Mouse (Mus musculus) thymus, postnatal 0 days (tissue): Measurements from ENCODE around the gene Ybx2. TPM values are rescaled to one million over a fixed set of nuclear protein-coding genes. Genes with fewer than 3 reads are reported as not detected.
A peak's percentile ranks its signal among the peaks of the same experiment; 100 is the strongest.
"Not testable (repeated sequence)": the region's sequence is repeated elsewhere in the genome, so short reads cannot be mapped to it uniquely, and the experiment has no call there.

Experiments used
- DNase-seq: peaks from one replicate; pipeline ENCODE4 v3.0.0-alpha.2; 2015; ENCODE audit warnings: low spot score
- polyA plus RNA-seq: library from polyadenylated mRNA; unstranded; fragments of >200 nt; fragmentation: Nextera tagmentation; extraction: Ambion mirVana; gene quantifications from 2 replicates; pipeline ENCODE4 v1.2.1, GENCODE M21; 2015

Gene Ybx2
- polyA plus RNA-seq, 1 experiment from 2014 or later: 2.6 TPM

DNA sequence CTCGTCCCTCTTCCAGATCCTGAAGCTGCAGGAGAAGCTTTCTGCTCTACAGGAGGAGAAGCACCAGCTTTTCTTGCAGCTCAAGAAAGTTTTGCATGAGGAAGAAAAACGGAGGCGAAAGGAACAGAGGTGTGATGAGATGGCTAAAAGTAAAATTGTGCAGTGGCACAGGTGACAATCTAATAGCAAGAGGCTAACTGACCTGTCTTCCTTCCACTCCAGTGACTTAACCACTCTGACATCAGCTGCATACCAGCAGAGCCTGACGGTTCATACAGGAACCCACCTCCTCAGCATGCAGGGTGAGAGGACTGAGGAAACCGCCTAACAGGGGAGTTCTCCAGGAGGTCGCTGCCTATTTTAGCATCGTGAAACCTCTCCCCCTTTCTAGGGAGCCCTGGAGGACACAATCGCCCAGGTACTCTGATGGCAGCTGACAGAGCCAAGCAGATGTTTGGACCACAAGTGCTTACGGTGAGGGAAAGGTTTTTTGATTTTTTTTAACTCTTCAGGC lies 20.6 kb upstream of the Ybx2 start:
- no peak for DNase-seq

DNA sequence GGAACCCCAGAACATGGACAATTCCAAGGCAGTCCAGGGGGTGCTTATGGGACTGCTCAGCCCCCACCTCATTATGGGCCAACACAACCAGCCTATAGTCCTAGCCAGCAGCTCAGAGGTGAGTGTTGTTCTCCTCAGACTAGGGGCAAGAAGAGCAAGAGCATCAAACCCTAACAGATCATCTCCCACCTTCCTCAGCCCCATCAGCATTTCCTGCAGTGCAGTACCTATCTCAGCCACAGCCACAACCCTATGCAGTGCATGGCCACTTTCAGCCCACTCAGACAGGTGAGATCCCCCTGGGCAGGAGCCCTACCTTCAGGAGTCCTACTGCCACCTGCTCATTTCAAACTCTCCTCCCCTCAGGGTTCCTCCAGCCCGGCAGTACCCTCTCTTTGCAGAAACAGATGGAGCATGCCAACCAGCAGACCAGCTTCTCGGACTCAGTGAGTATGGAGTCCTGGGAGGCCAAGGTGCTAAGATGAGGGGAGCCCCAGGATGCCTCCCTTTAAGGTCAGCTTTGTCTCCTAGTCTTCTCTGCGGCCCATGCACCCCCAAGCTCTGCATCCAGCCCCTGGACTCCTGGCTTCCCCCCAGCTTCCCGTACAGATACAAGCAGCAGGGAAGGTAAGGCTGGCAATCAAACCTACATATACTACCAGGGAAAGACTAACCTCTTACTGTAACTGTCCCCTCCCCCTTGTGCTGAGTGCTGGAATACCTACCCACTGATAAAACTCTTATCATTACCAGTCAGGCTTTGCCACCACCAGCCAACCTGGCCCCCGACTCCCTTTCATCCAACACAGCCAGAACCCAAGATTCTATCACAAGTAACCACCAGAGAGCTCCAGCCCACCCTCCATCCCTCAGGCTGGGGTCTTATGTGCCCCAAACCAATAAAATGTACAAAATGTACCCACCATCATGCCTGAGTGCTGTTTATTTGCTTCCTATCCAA lies 19.6 kb upstream of the Ybx2 start:
- DNase-seq: no peak

DNA sequence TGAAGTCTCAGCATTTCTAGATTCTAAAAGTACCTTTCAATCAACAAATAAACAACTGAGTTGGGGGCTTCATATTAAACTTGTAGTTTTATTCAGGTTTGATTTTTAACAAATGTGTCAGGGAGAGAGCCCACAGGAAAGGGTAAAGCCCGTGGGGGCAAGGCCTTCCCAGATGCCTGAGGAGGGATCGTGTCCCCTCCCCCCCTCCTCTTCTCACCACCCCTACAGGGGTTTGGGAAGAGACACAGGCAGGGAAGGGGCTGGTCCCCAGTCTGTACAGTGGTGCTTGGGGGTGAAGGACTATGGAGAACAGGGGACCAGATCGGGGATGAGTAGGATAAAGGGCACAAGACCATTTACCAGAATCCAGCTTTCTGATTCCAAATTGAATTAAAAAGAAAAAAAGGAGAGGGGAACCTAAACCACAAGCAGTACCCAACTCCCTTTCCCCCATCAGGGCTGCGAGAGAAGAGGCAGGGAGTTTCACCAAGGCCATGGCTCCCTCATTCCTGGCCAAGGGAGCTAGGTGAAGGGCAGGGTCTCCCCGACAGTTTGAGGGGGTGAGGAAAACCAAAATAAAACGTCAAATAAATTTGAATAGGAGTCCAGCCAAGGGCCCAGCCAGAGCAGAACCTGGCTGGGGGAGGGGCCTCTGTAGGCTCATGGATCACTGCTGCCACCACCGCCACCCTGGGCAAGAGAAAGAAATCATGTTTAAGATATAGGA lies 18.8 kb upstream of the Ybx2 start:
- not testable (repeated sequence) for DNase-seq

DNA sequence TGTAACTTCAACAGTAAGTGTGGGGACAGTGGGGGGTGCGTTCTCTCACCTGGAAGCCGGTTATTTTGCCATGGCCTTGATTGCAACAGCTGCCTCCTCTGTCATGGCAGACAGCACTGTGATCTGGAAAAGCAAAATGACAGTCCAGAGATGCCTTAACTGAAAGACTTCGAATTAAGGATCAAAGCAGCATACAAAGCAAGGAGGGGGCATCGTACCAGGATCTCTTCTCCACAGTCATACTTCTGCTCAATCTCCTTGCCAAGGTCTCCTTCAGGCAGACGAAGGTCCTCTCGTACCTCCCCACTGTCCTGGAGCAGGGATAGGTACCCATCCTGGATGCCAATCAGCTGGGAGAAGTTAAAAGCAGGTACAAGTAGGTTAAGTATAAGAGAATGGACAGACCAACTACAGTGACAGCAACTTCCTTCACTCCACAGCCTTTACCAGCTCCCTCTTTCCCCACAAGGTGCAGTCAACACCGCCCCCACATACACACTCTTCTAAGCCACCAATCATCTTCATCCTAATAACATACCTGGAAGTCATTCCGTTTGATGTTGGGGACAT lies 18.1 kb upstream of the Ybx2 start:
- DNase-seq: no peak

DNA sequence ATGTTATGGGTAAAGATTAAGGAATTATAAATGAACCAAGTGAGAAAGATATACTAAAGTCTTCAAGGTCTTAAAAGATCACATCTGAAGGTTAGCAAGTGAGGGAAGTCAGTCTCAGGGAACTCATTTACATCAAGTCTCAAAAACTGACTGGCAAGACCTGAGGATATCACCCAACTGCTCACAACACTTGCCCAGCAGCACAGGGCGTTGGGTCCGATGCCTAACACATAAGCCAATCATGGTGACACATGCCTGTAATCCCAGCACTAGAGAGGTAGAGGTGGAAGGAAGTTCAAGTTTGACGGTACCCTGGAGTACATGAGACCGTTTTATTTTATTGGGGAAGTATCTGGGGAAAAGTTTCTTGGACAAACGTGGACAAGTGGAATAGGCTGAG lies 17.5 kb upstream of the Ybx2 start:
- no peak for DNase-seq

DNA sequence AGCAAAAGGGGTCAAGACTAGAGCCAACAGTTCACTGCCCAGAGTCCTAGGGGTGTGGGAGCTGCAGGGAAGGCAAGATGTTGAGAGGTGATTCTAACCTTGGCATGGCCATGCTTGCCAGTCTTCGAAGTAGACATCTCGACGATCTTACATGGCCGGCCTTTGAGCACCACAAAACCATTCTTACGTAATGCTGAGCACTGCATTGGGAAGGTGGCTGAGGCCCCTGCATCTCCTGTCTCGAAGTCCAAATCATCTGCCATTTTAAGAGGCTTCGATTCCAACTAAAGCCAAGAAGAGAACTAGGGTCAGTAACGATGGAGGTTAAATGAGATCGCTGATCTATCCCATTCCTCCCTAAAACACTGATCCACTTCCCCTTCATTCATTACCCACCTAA lies 16.5 kb upstream of the Ybx2 start:
- no peak for DNase-seq

DNA sequence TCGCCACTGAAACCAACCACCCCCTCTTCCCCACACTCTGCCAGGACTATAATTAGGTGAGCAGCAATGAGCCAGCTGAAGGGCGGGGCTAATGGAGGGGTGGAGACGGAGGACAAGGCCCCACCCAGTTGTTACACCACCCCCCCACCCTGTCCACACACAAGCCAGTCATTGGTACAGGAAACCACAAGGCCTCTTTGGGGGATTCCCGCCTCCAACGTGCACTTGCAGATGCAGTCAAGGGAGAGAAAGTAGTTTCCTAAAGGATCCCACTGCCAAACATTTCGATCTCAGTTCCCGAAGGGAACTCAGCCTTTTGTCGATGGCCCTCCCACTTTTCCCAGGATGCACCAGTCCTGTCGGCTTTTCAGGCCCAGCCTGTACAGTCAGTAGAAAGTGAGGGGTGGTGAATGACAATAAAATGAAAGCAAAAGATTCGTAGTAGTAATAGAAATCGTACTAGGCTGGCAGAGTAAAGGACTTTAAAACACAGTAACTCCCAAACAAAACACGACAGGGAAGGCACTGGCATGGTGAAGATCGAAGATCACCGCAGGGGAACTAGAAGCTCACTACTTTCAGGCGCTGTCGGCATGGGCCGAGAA lies 15.8 kb upstream of the Ybx2 start:
- DNase-seq: peak; percentile 78

DNA sequence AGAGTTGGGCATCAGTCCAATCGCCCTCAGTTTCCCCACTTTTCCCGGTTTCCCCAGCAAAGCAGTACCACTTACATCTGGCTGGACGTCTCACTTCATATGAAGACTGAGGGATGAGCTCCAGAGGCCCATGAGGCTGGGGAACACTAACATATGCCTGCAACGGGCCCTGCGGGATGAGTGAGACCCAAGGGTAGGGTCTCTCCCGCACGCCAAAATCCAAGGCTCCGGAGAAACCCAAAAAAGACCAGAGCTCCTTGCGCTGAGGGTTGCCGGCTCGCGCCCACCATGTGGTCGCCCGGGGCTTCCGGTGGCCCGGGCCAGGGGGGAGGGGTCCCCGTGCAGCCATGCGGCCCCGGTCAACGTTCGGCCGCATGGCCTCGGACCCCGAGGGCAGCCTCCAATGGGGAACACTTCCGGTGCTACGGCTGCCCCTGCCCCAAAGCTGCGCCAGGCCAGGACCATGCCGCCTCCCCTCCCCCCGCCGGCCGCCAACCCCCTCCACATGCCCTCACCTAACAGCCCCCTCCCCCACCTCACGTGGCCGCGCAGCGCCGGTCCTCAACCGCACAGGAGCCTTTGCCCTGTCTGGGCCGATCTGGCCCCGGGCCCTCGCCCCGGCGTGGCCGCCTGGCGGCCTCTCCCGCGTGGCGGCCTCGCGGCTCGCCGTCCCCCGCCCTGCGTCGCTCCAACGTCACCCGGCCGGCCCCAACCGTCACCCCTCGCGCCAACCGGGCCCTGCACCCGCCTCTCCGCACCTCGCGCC lies 15.1 kb upstream of the Ybx2 start:
- DNase-seq: peak; percentile 44

DNA sequence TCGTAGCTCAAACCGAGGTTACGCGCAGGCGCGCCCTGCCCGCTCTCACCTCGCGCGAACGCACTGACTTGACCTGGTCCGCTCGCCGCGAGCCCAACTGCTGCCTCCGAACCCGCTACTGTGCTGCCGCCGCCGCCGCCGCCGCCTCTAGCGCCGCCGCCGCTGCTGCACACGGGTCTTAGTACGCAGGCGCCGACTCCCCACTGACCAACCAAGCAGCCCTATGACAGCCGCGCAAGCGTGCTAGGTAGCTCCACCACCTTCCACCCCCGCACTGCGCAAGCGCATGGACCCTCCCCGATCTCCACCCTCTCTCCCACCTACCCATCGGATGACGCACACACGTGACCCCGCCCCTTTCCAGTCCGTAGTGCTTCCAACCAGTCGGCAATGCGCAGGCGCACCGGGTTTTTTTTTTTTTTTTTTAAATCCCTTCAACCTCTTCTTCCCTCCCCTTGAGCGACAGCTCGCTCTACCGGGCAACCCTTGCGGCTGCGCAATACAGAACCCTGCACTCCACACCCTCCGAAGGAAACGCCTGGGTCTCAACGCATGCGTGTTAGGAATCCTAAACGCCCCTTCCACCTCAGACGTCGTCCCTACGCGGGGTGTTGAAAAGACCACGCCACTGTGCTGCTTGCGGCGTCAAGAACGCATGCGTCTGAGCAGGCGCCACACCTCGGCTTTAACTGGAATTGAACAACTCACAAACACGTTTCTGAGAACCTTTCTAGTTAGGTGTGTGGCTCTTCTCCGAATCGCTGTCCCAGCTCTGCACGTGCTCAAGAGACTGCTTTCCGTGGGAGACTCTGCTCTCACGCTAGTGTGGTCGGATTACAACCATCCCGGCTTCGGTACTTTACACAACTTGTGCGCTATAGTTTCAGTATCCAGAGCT lies 14.2 kb upstream of the Ybx2 start, which contains the start of gene Eif5a:
TSS of gene Eif5a (minus strand) at position 845 of the 898 bp plus-strand sequence.
- peak; percentile 100 for DNase-seq

DNA sequence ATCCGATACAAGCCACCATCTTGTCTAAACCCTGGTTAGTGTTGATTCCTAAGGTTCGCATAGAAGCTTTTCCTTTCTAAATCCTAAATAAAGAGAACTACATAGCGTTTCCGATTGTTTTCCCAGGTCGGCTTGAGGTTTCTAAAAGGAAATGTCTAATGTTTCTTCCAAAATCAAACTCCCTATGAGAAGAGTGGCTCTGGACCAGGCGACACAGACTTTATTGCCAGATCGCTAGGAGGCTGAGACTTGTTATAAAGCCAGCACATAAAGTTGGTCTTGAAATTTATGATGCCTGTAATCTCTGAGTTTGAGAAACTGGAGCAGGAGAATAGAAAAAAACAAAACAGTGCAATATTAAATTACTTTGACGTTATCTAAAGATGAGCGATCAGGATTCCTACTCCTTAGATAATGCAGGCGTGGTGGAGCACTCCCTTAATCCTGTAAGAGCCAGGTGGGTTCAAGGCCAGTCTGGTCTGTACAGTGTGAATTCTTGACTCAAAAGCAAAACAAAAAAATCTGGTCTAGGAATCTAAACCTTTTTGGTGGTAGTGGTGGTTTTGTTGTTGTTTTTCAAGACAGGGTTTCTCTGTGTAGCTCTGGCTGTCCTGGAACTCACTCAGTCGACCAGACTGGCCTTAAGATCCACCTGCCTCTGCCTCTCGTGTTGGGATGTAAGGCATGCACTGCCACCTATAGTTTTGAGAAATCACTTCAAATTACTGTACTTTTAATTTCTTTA lies 13.4 kb upstream of the Ybx2 start:
- peak; percentile 34 for DNase-seq

DNA sequence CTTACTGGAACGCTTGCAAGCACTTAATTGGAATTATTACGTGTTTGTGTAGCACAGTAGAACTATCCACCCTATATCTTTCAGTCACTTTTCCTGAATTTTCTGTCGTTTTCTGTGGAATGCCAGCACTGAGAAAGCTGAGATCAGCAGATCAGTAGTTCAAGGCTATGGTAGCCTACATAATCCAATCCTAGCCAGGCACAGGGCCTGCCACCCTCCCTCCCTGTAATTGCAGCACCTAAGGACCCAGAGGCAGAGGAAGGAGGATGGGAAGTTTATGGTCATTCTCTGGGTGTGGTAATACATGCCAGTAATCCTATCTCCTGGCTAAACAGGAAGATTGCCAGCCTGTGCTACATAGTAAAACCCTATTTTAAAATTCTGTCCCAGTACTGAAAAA lies 12.8 kb upstream of the Ybx2 start:
- no peak for DNase-seq

DNA sequence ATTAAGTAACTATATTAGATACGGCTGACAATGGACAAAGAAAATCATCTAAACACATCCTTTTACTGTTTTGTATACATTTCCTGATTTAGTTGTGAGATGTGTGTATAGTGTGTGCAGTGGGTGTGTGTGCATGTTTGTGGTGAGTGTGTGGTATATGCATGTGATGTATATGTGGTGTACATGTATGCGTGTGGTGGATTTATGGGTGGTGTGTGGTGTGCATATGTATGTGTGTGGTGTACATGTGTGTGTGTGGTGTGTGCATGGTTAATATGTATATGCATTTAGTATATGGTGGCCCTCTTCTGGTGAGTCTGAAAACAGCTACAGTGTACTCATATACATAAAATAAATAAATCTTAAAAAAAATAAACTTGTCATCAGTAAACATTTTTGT lies 8.1 kb upstream of the Ybx2 start:
- DNase-seq: no peak

DNA sequence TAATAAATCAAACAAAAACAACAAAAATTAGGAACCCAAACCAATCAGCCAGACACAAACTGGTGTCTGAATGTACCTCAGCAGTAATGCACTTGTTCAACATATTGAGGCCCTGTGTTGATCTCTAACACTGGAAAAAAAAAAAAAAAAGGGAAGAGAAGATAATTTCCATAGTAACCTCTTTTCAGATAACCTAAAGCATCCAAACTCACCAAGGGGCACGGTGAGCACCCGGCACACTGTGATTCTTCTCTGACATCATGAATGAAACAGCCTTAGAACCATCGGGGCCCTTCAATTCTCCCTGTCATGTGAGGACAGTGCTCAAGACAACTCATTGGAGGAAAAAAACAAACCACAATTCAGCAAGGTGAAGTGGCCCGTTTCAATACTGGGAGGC lies 5.9 kb upstream of the Ybx2 start:
- no peak for DNase-seq

DNA sequence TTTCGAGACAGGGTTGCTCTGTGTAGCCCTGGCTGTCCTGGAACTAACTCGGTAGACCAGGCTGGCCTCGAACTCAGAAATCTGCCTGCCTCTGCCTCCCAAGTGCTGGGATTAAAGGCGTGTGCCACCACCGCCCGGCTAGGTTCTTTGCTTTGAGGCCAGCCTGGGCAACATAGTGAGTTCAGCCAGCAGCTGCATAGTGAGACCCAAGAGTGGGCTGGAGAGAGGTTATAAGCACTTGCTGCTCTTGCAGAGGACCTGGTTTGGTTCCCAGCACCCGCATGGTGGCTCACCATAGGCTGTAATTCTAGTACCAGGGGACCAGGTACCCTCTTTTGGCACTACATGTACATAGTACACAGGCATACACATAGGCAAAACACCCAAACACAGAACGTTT lies 5.4 kb upstream of the Ybx2 start:
- DNase-seq: not testable (repeated sequence)

DNA sequence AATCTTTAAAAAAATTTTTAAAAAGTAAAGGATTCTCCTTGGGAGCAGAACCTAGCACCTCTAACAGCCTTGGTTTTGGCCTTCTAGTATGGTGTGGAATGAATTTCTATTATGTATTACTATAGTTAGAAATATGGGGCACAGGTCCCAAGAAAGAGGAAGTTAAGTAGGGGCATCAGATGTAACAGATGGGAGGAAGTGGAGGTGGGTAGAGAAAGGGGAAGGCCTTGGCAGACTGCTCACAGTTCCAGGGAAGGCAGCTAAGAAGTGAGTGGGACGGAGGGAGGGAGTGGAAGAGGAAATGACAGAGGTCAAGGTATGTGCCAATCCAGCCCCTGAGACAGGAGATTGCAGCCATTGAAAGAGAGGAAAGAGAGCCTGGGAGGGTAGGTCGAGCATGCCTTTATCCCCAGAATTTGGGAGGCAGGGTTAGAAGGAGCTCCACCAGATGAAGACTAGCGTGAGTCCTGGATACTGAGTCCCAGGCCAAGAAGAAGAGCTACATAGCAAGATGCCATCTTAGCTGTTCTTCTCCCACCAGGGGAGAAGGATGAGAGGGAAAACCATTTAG lies 4.5 kb upstream of the Ybx2 start:
- DNase-seq: peak; percentile 45

DNA sequence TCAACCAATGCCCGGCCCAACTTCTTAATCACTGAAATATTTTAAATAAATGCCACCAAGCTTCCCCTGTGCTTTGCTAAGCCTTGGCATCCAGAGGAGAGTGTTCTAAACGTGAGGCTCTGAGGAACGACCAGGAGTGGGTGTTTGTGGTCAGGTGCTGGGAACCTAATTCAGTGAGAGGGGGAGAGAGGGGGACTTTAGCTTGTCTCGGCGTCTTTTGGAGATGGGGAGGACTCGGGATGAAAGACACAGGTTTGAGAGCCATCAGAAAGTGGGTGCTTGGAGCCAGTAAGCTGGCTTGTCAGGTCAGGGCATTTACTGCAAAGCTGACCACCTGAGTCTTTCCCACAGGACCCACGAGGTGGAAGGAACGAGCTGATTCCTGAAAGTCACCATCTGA lies 3.8 kb upstream of the Ybx2 start:
- no peak for DNase-seq

DNA sequence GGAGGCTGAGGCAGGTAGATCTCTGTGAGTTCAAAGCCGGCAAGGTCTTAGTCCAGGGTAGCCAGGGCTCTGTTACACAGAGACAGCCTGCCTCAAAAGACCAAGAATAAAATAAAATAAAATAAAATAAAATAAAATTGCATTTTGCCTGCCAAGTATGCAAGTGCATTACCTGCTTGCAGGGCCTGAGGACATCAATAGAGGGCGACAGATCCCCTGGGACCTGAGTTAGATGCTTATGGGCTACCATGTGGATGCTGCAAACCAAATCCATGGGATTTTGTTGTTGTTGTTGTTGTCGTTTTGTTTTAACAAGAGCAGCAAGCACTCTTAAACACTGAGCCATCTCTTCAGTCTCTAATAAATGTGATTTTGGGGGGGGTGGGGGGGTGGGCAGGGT lies 3.3 kb upstream of the Ybx2 start:
- no peak for DNase-seq

DNA sequence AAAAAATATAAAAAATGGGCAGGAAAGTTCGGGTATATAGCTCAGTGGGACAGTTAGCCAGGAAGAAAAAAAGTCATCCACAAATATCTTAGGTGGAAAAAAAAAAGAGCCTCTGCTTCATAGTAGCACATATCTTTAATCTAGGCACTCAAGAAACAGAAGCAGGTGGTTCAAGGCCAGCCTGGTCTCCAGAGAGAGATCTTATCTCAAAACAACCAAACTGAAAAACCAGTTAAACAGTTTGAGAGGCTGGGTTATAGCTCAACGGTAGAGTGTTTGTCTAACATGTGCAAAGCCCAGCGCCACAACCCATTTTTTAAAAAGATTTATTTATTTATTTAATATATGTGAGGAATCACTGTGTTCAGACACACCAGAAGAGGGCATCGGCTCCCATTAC lies 2.5 kb upstream of the Ybx2 start:
- DNase-seq: no peak

DNA sequence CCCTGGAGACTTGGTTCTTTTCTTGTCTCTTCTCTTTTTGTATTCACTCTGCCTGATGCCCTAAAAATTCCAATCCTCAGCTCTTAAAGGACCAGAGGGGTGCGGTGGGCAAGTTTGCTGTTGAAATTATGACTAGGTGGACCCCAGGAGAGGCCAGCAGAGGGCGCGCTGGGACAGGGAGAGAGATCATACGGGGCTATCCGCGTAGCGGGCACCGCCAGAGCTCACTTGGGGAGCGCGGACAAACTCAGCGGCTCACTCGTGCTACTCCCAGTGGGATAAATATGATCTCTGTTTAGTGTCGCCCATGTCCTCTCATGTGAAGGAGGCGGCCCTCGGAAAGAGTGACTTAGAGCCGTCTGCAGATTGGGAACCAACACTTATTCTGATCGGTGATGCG lies 1.4 kb upstream of the Ybx2 start:
- peak; percentile 89 for DNase-seq
